Mouse (Mus musculus) liver, embryonic 11.5 days (tissue): ENCODE measurements around the gene Pla1a. TPM values are rescaled to one million over a fixed set of nuclear protein-coding genes. Genes with fewer than 3 reads are reported as not detected.
A peak's percentile ranks its signal among the peaks of the same experiment; 100 is the strongest.

ENCODE experiments used
- ATAC-seq: fragments of 200-750 bp; cut with Nextera tagmentation; replicated peaks from 2 replicates; pipeline ENCODE4 v1.8.0; 2017; ENCODE audit warnings: moderate number of reproducible peaks, mild to moderate bottlenecking, moderate TSS enrichment, moderate library complexity; ENCODE audit not compliant: low FRiP score
- DNase-seq: peaks from one replicate; pipeline ENCODE4 v3.0.0-alpha.2; 2017; ENCODE audit warnings: low spot score
- H3K27ac ChIP-seq: fragments of 300-500 bp; sonication (generic); 2 replicates; pipeline ENCODE4 v1.5.1; 2014; ENCODE audit warnings: mild to moderate bottlenecking, low read depth, low read length, control low read depth
- H3K27me3 ChIP-seq: fragments of 300-500 bp; sonication (generic); replicated peaks from 2 replicates; pipeline ENCODE4 v1.6.1; 2014; ENCODE audit warnings: low read length, mixed read lengths; ENCODE audit not compliant: control insufficient read depth, insufficient read depth
- H3K36me3 ChIP-seq: fragments of 300-500 bp; sonication (generic); 2 replicates; pipeline ENCODE4 v1.6.1; 2014; ENCODE audit warnings: mild to moderate bottlenecking, low read length, moderate library complexity, mixed read lengths; ENCODE audit not compliant: control insufficient read depth, insufficient read depth
- H3K4me1 ChIP-seq: fragments of 300-500 bp; sonication (generic); replicated peaks from 2 replicates; pipeline ENCODE4 v1.6.1; 2014; ENCODE audit warnings: low read length, mixed read lengths; ENCODE audit not compliant: control insufficient read depth, insufficient read depth
- H3K4me2 ChIP-seq: fragments of 300-500 bp; sonication (generic); 2 replicates; pipeline ENCODE4 v1.6.1; 2014; ENCODE audit warnings: mild to moderate bottlenecking, control low read depth, moderate library complexity
- H3K4me3 ChIP-seq: fragments of 300-500 bp; sonication (generic); 2 replicates; pipeline ENCODE4 v1.5.1; 2014; ENCODE audit warnings: low read depth, low read length, control low read depth
- H3K9ac ChIP-seq: fragments of 300-500 bp; sonication (generic); 2 replicates; pipeline ENCODE4 v1.6.1; 2014; ENCODE audit warnings: low read depth, low read length, control low read depth
- H3K9me3 ChIP-seq: fragments of 300-500 bp; sonication (generic); 2 replicates; pipeline ENCODE4 v1.6.1; 2016; ENCODE audit warnings: low read length, inconsistent platforms, mixed read lengths; ENCODE audit not compliant: control insufficient read depth
- WGBS: fragments of 180-500 bp; shearing (Covaris S2); extraction: QIAGEN DNeasy Blood & Tissue Kit; methylation state at CpG from one replicate; pipeline ENCODE4 v1.1.7; 2014; 5-methylcytosine and 5-hydroxymethylcytosine counted together
- polyA plus RNA-seq: library from polyadenylated mRNA; unstranded; fragments of >200 nt; fragmentation: Nextera tagmentation; extraction: Ambion mirVana; gene quantifications from 2 replicates; pipeline ENCODE4 v1.2.1, GENCODE M21; 2014

Gene Pla1a
- polyA plus RNA-seq, 1 experiment from 2014 or later, result 1.4 TPM

- no peak overlapping the region for H3K27ac ChIP-seq
- ATAC-seq, result no peak
- no peaks in the 10 kb centered on the region for H3K9me3 ChIP-seq
- no peaks in the 10 kb centered on the region for H3K36me3 ChIP-seq
- no peaks in the 10 kb centered on the region for H3K27me3 ChIP-seq
- no peak for DNase-seq
- H3K4me1 ChIP-seq, result peaks cover 14% of the 10 kb centered on the region
- 79% methylated on average over 23 of the region's 23 CpGs for WGBS
- H3K4me2 ChIP-seq, result no peak overlapping the region
- no peak overlapping the region for H3K4me3 ChIP-seq
- no peak overlapping the region; the same call in 1 of the 2 replicates for H3K9ac ChIP-seq
These were observed 40.6 kb downstream of the Pla1a start for GRCm38 (mm10) chr16:38392126-38392894.

GRCm38 (mm10) chr16:38390322-38390721 lies 42.6 kb downstream of the Pla1a start:
- H3K27me3 ChIP-seq, result no peaks in the 10 kb centered on the region
- H3K4me3 ChIP-seq, result no peak overlapping the region
- WGBS, result 89% methylated on average over 7 of the region's 7 CpGs
- DNase-seq, result no peak
- no peak overlapping the region for H3K9ac ChIP-seq
- H3K27ac ChIP-seq, result no peak overlapping the region
- no peaks in the 10 kb centered on the region for H3K36me3 ChIP-seq
- H3K9me3 ChIP-seq, result no peaks in the 10 kb centered on the region
- H3K4me1 ChIP-seq, result peaks cover 20% of the 10 kb centered on the region
- H3K4me2 ChIP-seq, result no peak overlapping the region
- ATAC-seq, result no peak

GRCm38 (mm10) chr16:38389284-38389893 lies 43.6 kb downstream of the Pla1a start:
- no peak overlapping the region for H3K9ac ChIP-seq
- H3K27ac ChIP-seq, result no peak overlapping the region
- no peaks in the 10 kb centered on the region for H3K27me3 ChIP-seq
- peaks cover 30% of the 10 kb centered on the region for H3K4me1 ChIP-seq
- DNase-seq (no peak), ATAC-seq (no peak)
- no peak overlapping the region for H3K4me2 ChIP-seq
- no peaks in the 10 kb centered on the region for H3K36me3 ChIP-seq
- H3K9me3 ChIP-seq, result no peaks in the 10 kb centered on the region
- WGBS, result 77% methylated on average over 8 of the region's 8 CpGs
- H3K4me3 ChIP-seq, result no peak overlapping the region

GRCm38 (mm10) chr16:38388757-38389156 lies 44.2 kb downstream of the Pla1a start:
- DNase-seq, result no peak
- Histone ChIP-seq H3K36me3 (no peaks in the 10 kb centered on the region), H3K27ac (no peak overlapping the region), H3K4me3 (no peak overlapping the region), H3K4me1 (peaks cover 30% of the 10 kb centered on the region), H3K27me3 (no peaks in the 10 kb centered on the region), H3K9me3 (no peaks in the 10 kb centered on the region), H3K9ac (no peak overlapping the region), H3K4me2 (no peak overlapping the region)
- WGBS, result 77% methylated on average over 6 of the region's 6 CpGs
- no peak for ATAC-seq

- H3K36me3 ChIP-seq, result no peaks in the 10 kb centered on the region
- no peak overlapping the region for H3K4me2 ChIP-seq
- no peak overlapping the region for H3K27ac ChIP-seq
- 60% methylated on average over 6 of the region's 6 CpGs for WGBS
- no peaks in the 10 kb centered on the region for H3K9me3 ChIP-seq
- peaks cover 29% of the 10 kb centered on the region for H3K4me1 ChIP-seq
- no peaks in the 10 kb centered on the region for H3K27me3 ChIP-seq
- DNase-seq (no peak), ATAC-seq (peak; percentile 72)
- no peak overlapping the region for H3K9ac ChIP-seq
- H3K4me3 ChIP-seq, result no peak overlapping the region
These were observed 45.6 kb downstream of the Pla1a start for GRCm38 (mm10) chr16:38387389-38387788.

- H3K4me1 ChIP-seq, result peaks cover 29% of the 10 kb centered on the region
These were observed 47.2 kb downstream of the Pla1a start for GRCm38 (mm10) chr16:38385700-38386099.

GRCm38 (mm10) chr16:38385184-38385634 lies 47.7 kb downstream of the Pla1a start:
- Histone ChIP-seq H3K27me3 (no peaks in the 10 kb centered on the region), H3K9ac (no peak overlapping the region), H3K27ac (no peak overlapping the region), H3K4me1 (peaks cover 29% of the 10 kb centered on the region), H3K9me3 (no peaks in the 10 kb centered on the region), H3K4me3 (no peak overlapping the region), H3K4me2 (no peak overlapping the region), H3K36me3 (no peaks in the 10 kb centered on the region)
- DNase-seq, result no peak
- 84% methylated on average over 6 of the region's 6 CpGs for WGBS
- no peak for ATAC-seq

More at GRCm38 (mm10) chr16:38385700-38386099, 47.2 kb downstream of the Pla1a start:
- Histone ChIP-seq H3K9me3 (no peaks in the 10 kb centered on the region), H3K4me3 (no peak overlapping the region), H3K27me3 (no peaks in the 10 kb centered on the region), H3K9ac (no peak overlapping the region), H3K4me2 (no peak overlapping the region), H3K36me3 (no peaks in the 10 kb centered on the region), H3K27ac (no peak overlapping the region)
- ATAC-seq (no peak), DNase-seq (no peak)
- 88% methylated on average over 4 of the region's 4 CpGs for WGBS

- no peaks in the 10 kb centered on the region for H3K27me3 ChIP-seq
- WGBS, result 56% methylated on average over 2 of the region's 2 CpGs
- no peak for DNase-seq
- peak overlapping the region; percentile 30; the same call in 1 of the 2 replicates for H3K4me2 ChIP-seq
- H3K27ac ChIP-seq, result peak overlapping the region; percentile 4; the same call in 1 of the 2 replicates
- ATAC-seq, result peak; percentile 82
- no peak overlapping the region for H3K9ac ChIP-seq
- no peaks in the 10 kb centered on the region for H3K36me3 ChIP-seq
- no peak overlapping the region for H3K4me3 ChIP-seq
- peaks cover 33% of the 10 kb centered on the region for H3K4me1 ChIP-seq
- H3K9me3 ChIP-seq, result no peaks in the 10 kb centered on the region
These were observed 49.3 kb downstream of the Pla1a start for GRCm38 (mm10) chr16:38383683-38384082.
